Mouse (Mus musculus) cerebellum, adult 18-20 months (tissue): ENCODE measurements around the gene Mgmt.
A peak's percentile ranks its signal among the peaks of the same experiment; 100 is the strongest.

Experiments used
- DNase-seq, 2 experiments: peaks; one replicate each; pipeline ENCODE4 v3.0.0; 2021

Mgmt gene

DNA sequence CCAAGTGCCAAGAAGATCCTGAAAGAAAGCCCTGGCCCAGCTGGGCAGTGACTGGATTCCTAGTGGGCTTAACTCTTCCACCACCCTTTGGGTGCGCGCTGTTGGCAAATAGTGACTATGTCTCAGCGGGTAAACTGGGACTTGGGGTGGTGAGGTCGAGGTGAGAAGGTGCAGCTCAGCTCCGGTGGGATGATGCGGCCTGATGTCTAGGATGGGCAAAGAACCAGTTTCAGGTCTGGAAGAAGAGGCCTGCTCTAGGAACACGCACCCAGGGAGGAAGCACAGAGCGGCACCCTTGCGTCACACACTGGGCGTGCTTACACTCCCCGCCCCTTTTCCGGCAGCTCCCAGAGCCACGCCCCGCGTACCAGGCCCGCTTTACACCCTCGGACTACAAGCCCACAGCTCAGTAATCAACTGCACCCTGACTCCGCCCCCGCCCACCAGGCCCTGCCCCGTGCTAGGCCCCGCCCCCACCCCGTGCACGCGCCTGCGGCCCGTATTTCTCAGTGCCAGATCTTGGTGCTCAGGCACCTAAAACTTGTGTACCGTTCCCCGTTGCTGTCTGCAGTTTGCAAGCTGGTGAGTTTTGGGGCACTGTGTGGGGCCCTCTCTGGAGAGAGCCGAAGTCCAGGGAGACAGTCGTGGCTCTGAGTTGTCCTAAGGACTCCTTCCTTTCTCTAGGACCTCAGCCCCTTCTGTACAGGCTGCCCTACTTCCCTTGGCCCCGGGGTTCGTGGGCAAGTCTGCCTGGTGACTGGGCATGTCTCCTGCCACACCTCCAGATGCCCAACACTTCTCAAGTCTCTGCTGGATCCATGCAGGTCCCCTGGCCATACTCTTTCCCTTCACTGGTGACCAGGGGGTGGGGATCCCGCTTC lies at the start of gene Mgmt:
Gene Mgmt, plus strand, starts transcription at position 509 of the 881 bp plus-strand sequence.
- DNase-seq, result peak; percentile 51 to 57

DNA sequence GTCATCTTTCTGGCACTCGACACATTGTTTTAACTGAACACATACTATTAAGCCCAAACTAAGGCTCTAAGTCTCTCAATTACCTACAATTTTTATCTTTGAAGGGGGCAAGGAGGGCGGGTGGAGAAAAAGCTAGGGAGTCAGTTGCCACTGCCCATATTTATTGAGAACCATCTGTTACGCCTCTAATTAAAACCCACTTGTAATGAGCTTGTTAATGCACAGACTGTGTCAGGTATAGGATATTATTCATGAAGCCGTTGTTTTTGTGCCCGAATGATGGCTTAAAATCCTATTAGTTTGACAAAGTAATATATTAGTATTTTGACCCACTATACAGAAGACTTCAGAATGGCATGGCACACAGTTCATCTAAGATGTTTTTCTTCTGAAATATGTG lies 49.6 kb upstream of the Mgmt start:
- no peak for DNase-seq

DNA sequence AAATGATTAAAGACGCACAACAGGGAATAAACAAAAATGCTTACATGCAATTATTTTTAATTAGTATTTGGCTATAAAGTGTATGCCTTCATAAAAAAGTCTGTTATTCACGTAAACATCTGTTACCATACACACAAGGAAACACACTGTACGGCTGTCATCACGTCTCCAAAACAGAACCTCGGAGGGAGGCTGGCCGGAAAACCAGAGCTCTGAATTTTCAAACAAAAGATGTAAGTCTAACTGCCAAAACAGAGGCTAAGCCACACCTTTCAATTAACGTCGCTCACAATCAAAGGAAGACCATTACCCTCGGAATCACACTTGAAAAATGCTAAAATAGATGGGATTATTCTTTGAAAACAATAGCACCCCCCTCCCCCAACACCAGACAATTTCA lies 49.1 kb upstream of the Mgmt start:
- no peak for DNase-seq

DNA sequence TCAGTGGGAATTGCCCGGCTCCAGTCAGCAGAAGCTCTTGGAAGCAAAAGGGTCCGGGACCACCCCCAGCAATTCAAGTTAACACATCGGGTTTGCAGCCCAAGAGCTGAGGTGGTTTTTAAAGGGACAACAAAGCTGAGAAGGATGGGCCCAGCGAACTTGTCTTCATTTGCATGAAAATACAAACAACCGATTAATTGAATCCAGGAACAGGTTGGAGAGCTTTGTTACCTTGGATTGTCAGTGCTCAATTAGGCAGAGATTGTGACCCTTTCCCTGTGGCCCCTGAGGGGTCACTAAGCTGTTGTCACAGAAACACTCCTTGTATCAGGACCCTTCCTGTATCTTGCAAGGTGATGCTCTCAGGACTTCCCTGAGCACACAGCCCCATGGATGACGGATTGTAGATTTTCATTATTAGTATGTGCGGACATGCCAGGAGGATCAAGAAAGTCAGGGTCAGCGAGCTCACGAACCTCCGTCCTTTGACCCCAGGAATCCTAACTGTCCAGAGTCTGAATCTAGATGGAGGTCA lies 48.3 kb upstream of the Mgmt start:
- DNase-seq, result no peak

DNA sequence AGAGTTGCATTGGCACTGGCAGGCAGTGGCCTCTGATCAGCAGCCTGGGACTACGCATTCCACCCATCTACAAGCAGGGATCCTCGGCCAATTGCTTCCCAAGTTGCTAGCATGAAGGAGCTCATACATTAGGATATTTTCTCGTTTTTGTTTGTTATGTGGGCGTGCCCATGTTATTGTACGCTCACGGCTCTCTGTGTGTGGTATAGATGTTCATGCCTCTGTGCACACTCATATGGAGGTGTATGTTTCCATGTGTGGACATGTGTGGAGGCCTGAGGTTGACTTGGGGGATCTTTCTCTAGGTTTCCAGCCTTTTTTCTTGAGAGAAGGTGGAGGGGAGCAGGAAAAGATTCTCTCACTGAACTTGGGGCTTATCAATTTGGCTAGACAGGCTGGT lies 46.8 kb upstream of the Mgmt start:
- DNase-seq, result no peak

DNA sequence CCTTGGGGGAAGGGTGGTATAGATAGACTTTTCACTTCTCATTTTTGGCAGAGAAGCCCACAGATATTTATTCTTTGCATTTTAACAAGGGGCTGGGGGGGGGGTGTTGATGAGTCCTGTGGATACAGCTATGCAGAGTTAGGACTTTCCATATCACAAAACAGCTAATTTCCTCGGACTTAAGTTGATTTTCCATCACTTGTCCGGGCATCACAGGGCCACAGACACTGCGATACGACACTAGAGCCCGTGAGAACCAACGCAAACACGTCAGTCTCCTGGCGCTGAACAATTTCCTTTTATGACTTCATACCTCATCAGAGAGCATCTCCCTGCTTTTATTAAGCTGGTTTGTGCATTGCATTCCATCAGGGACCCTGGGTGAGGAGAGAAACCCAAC lies 45.7 kb upstream of the Mgmt start:
- no peak for DNase-seq

DNA sequence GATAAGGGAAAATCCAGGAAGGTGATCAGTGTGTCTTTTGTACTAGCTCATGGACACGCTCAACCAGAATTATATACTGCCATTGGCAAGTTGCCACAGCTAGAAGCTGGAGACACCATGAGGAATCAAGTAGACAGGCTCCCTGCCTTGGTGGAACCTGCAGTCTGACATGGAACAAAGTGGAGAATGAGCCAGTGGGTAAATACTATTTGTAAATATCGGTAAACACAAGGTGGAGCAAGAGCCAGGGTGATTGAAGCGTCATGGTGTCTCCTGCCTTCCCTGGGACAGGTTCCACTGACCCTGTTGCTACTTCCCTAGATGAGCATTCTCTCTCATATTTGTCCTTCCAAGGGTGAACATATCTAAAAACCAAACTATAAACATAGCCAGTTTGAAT lies 44.6 kb upstream of the Mgmt start:
- no peak for DNase-seq

DNA sequence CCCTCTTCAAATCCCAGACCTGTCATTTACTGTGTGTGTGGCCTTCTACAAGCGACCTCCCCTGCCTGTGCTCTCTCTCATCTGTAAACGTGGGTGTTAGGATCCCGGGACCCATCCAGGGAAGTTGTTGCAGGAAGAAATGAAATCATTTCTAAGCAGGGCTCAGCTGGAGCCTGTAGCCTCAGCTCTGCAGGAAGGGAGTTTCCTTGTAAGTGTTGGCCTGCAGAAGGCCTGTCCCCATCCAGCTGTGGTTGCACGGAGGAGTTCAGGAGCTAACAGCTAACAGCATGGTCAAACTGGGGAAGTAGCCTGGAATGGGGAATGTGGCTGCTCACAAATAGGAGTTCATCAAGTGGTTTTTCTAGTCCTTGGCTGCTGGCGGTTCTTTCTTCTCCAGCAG lies 44.1 kb upstream of the Mgmt start:
- DNase-seq, result no peak

DNA sequence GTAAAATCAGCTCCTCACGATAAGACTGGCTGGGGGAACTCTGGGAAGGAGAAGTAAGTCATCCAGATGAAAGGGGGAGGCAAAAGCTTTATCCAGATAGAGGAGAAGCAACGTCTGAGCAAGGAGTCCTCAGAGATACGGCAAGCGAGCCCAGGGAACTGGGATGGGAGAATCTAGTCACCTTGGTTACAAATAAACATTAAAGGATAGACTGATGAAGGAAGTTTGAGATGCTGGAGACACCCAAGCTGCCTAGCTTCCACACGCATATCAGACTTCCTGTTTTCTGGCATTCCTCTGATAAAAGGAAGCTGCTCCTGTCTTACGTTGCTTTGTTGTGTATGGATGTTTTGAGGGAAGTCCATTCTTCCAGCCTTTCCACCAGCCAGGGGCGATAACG lies 42.5 kb upstream of the Mgmt start:
- DNase-seq, result no peak

DNA sequence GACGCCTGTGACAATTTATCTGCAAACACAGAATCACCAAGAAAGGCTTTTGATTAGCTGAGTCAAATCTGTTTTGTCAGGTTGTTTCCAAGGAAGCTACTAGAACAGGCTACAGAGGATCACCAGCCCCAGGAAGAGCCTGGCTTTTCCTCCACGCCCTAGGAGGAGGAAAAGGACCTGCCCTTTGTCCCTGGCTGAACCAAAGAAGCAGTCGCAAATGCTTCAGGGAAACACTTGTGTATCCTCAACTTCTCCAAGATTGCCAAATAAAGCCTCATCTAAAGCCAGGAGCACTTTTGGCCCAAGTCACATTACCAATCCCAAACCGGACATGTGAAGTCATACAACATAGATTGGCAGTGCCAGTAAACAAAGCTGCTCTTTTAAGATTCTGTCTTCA lies 41.7 kb upstream of the Mgmt start:
- no peak for DNase-seq

DNA sequence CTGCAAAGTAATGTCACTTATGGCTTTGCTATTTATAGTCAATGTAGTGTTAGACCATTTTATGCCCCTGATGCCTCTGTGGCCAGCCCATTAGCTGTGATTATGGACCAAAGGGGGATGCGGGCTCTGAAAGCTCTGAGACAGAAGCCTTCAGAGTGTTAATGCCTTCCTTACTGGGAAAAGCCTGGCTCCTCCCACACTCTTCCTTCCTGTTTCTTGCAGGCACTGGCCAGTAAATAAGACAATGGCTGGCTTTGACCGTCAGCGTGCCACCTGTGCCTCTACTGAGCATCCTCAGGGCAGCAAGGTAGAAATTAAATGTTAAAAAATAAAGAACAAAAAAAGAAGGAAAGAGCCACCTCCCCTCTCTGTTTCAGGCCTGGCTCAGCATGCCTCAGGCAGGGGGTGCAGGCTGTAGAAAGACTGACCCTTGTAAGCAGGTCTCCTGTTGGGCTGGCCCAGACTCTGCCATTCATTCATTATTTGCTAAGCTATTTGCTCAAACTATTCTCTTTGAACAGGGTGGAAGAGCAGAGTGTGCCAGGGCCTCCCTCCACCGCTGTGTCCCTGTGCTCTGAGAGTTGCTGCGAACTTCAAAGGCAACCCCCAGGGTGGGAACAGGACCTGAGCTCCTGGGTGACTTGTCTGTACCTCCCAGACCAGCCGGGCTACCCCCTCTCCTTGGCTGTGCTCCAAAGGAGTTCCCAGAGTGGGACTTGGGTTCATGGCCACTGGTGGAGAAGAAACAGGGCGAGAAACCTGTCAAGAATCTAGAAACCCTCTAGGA lies 29.5 kb upstream of the Mgmt start:
- DNase-seq, result no peak

DNA sequence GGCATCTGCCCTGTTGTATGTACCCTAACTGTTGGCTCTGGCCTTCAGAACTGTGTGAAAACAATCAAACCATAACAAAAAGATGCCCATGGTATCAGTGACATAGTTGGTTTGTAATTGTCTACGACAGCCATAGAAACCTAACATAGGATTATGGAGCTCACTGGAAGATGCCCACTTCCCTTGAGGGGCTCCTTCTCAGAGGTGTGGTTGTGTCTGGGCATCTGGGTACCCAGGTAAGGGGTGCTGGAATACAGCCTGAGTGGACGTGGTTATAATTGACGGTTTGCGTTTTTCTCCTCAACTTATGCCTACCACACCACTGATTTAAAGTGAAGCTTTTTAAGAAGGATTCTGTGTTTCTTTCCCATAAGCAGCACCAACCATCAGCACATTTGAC lies 28.5 kb upstream of the Mgmt start:
- DNase-seq, result no peak

DNA sequence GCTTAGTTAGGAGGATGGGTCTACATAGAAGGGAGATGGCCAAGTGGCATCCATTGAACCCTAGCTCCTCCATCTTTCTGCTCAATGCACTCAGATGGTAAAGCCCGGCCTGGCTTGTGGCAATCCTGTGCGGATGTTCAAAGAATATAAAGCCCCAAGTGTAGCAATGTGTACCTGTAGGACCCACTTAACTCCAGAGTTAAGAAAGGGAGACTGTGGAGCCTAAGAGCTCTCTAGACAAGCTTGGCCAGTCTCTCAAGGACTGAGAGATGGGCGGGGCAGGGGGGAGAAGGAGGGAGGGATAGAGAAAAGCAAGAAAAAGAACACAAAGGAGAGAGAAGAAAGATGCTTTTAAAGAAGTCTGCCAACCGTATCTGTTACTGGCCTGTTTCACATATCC lies 27.9 kb upstream of the Mgmt start:
- DNase-seq, result no peak

DNA sequence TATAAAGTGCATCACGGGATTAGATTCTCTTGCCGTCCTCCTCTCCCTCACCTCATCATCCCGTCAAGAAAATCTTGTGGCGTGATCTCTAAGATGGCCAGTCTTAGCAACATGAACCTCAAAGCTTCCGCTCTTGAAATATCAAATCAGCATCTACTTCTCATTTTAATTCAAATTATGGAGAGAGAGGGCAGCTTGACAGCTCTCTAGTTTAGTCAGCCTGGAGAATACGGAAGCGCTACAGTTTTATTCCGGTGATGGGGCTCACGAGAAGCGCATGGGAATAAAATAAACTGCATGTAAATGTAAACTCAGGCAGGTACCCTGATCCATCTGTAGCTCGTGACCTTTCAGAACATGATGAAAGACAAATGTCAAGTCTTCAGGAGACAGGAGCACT lies 22.9 kb upstream of the Mgmt start:
- no peak for DNase-seq

DNA sequence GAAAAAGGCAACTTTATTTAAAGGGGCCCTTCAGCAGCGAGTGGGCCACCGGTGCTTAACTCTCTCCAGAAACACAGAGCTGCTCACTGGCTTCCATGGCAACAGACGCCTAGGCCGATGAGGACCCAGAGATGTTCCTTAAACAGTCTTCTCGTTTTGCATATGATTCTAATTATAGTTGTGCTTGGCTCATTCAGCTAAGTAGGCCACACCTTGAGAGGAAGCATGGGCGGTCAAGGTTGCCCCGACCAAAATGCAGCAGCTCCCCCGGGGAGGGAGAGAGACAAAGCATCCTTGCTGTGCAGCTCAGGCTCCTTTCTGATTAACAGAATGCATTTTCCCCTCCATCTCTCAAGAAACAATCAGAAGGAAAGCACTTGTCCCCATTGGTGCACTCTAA lies 22.4 kb upstream of the Mgmt start:
- DNase-seq, result no peak

DNA sequence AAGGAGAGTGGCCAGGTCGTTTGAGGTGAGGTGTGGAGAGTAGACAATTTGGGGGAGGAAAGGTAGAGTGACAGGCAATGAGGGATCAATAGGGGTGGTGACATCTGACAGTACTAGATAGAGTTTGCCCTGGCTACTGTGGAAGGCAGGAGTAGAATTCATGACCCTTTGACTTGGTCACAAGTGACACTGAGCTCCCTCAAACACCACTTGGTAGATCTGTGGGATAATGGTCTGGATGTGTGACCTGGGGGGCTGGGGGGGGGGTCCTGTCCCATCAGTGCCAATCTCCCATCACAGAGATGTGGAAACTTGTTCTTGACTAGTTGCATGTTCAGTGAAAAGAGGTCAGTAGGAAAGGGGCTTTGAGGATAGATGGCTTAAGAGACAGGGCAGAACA lies 20.0 kb upstream of the Mgmt start:
- DNase-seq, result no peak

DNA sequence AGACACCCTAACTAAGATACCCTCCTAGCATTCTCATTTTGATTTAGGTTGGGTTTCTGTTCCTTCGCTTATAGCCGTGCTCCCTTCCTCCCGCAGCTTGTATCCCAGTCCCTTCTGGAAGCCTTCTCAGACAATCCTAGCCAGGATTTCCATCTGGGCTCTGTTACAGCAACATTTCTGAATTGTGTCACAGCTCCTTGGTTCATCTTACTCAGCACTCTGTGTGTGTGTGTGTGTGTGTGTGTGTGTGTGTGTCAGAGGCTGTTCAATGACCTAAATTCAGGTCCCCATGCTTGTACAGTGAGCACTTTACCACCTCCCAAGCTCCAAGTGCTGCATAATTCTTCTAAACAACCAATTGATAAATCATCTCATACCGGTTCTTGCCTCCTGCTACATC lies 14.0 kb upstream of the Mgmt start:
- DNase-seq, result no peak

DNA sequence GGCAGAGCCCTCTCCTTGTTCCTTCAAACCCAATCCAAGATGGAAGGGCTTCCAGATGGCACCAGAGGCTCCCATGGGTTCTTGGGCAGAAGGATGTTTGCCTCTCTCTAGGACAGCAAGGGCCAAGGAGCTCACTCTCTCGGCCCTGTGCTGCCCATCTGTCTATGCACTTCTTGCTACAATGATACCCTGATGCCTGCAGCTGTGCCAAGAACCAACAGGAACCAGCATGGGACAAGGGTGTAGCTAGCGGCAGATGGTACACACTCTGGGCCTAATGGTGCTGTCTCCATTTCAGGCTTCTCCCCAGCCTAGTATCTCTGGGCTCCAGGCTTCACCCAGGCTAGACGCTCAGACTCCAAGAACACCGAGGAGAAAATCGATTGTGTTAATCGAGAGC lies 6.3 kb upstream of the Mgmt start:
- DNase-seq, result no peak

DNA sequence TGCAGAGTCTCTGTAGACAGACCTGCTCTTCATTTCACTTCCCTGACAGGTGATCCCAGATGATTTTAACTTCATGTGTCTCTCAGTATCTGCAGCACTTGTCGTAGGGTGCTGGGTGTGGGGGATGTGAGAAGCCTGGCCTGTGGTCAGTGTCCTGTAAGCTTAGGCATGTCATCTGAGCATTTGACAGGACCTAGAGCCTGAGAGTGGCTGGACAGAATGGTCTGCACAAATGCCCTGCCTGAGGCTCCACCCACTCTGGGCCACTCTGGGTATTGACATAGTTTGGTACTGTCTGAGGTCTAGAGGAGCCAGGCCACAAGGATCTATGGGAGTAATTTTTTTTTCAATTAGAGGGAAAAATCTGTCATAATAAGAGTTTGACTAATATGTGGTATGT lies 942 bp downstream of the Mgmt start:
- DNase-seq, result no peak

DNA sequence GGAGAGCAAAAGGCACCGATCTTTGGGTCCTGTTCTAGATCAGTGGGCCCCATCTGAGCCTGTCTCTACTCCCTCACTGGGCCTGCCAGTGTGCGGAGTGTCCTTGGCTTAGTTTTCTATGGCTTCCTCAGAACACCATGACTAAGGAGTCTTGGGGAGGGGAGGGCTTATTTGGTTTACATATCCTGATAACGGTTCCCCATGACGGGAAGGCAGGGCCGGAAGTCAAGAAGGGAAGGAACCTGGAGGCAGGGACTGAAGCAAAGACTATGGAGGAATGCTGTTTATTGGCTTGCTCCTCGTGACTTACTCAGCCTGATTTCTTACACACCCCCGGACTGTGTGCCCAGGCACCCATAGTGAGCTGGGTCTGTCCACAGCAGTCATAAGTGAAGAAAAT lies 1.4 kb downstream of the Mgmt start:
- no peak for DNase-seq

DNA sequence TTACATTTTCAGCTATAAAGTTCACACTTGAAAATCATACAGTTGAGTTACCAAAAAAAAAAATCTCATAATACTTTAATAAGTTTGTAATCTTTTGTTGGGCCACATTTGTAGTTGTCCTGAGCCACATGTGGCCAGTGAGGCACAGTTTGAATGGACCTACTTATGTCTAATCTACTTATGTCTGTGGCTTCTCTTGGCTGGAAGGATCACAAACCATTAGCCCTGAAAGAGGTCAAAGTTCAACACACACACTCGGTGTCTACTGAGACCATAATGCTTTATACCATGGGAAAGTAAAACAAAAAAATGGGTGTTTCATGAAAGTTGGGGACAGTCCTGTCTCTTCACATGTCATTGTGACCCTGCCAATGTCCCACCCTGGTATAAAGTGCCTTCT lies 3.1 kb downstream of the Mgmt start:
- no peak for DNase-seq

DNA sequence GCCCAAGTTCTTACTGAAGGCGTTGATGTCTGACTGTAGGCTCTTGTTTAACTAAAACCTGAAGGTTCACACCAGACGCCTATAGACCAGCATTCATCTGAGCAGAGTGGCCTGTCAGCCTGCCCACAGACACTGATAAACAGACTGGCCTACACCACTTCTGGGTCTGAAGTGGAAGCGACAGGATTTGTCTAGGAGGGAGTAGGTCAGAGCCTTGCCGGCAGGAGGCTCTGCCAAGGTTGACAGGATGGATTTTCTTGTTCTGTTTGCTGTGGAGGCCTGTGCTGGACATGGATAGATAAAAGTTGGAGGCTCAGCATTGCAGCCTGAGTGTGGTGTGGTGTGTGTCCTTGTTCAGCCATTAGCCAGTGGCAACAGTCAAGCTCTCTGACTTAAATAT lies 3.6 kb downstream of the Mgmt start:
- DNase-seq, result no peak

DNA sequence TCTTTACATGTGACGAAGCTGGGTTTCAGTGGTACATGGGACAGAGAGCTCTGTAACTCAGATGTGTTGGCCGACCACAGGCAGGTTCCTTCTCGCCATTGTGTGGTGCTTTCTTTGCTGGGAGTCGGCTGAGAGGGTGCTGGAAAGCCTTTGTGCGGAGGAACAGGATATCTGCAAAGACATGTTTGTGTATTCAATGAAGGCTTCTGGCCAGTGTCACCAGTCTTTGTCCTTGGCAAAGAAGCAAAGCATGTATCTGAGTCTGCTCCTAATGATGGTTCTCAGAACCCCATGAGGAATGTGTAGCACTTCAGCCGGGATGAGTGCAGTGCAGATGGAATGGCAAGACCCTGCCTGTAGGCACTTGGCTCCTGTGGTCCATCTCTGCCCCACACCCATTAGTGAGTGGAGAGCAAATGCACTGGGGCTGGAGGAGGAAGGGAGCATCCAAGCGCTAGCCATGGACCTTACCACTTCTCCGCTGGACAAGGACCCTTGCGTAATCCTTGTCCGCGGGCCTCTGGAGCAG lies 14.3 kb downstream of the Mgmt start:
- DNase-seq, result no peak

DNA sequence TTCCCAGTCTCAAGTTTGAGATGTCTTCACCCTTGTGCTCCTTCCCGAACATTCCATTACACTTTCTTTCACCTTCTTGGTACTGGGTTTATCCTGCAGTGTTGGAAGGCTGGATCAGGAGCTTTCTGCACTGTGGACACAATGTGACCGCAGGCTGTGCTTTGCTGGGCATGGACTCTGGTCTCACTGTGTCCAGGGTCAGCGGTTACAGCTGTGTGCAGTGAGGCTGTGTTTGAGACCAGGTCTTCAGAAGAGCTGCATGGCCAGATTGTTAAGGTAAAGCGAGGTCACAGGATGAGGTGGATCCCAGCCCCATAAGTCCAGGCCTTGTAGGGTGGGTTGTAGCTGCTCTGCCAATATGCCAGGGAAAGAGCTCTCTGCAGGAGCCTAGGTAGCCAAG lies 18.5 kb downstream of the Mgmt start:
- DNase-seq, result no peak
